Mouse (Mus musculus) c-Kit-positive CD71-positive TER-119-negative erythroid progenitor cells, embryonic 14.5 days (primary cell): Measurements from ENCODE around the gene Megf11.

Experiments
- DNase-seq: peaks from one replicate; pipeline ENCODE4 v3.0.0-alpha.2; 2013; ENCODE audit warnings: low read depth

The Megf11 gene

DNA sequence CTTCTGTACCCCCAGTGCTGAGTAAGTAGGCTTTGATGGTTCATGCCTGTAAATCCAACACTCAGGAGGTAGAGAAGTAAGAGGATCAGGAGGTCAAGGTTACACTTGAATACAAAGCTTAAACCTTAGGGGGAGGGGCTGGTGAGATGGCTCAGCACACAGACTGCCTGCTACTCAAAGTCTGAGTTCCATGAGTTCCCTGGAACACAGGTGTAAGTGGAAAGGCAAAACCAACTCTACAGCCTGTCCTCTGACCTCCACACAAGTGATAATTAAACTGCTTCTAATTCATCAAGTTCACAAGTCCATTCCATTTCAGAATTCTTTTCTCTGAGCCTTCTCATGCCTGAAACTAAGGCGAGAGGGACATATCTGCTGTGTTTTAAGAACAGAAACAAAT, 265.8 kb downstream of the Megf11 start:
- no peak for DNase-seq

- no peak for DNase-seq
These were observed 266.3 kb downstream of the Megf11 start for GRCm38 (mm10) chr9:64651689-64652088.

GRCm38 (mm10) chr9:64652138-64652537, 266.7 kb downstream of the Megf11 start:
- DNase-seq = no peak

GRCm38 (mm10) chr9:64652841-64653361, 267.5 kb downstream of the Megf11 start:
- no peak for DNase-seq

DNA sequence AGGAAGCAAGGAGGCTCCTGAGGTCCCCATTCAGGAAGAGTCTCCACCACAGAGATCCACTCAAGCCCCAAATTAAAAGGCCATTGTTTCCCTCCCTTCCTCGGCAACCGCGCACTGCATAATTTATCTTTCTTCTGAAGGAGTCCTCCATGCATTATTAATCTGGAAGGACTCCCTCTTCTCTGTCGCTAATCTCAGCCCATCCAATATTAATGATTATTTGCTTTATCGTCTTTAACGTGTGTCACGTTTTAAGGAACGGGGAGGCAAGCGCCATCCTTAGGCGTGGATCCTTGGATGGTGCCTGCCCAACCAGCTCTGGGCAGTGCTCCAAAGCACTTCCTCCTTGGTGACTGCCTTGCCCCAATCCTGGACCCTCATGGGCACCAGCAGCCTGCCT, 269.3 kb downstream of the Megf11 start:
- DNase-seq = no peak

DNA sequence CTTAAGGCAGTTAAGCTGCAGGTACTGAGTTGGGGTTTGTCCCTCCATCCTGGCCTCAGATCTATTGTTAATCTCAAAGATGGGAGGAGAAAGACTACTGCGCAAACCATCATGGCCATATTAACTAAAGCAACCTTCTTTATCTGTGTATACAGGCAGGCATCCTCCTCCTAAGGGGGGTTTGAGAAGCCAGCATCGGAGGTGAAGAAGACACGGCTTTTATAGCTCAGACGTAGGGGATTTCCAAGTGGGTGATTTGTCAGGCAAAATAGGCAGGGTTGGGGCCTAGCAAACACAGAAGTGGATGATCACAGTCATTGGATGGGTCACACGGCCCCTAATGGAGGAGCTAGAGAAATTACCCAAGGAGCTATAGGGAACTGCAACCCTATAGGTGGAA, 271.2 kb downstream of the Megf11 start:
- DNase-seq = no peak

GRCm38 (mm10) chr9:64660222-64660621, 274.8 kb downstream of the Megf11 start:
- no peak for DNase-seq

- no peak for DNase-seq
These were observed 279.2 kb downstream of the Megf11 start for GRCm38 (mm10) chr9:64664612-64665011.

- DNase-seq = peak; percentile 40
These were observed 281.1 kb downstream of the Megf11 start for GRCm38 (mm10) chr9:64666549-64666948.

DNA sequence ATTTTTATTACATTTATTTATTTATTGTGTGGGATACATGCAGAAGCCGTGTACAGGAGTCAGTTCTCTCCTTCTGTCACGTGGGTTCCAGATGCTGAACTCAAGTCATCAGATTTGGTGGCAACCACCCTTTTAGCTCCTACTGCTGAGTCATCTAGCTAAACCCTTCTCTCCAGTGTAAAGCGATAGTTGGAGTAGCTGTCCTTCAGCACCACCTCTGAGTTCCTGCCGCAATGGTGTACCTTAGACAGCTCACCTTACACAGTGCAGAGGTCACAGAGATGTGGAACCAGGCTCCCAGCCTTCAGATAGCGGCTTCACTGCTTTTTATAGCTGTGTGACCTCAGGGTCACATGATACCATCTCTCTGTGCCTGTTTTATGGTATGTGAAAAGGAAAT, 282.1 kb downstream of the Megf11 start:
- peak; percentile 68 for DNase-seq

GRCm38 (mm10) chr9:64668001-64668400, 282.6 kb downstream of the Megf11 start:
- no peak for DNase-seq

- peak; percentile 42 for DNase-seq
These were observed 286.2 kb downstream of the Megf11 start for GRCm38 (mm10) chr9:64671341-64672319.

GRCm38 (mm10) chr9:64687122-64688014, 301.9 kb downstream of the Megf11 start:
- no peak for DNase-seq

DNA sequence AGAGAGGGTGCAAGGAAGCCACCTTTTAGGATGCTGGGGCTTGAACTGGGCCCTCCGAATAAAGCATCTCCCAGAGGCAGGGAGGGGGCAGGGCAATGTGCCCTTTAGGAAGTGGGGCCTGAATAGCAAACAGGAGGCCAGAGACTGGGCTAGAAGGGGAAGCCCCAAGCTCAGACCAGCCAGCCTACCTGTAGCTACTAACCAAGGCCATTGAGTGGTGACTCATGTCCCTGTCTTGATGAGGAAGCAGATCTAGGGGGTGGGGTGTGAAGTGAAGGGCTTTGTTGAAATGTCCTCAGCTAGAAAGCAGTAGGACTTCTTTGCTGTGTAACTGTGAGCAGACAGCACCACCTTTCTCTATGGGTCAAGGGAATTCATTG, 302.6 kb downstream of the Megf11 start:
- no peak for DNase-seq

- no peak for DNase-seq
These were observed 305.3 kb downstream of the Megf11 start for GRCm38 (mm10) chr9:64690771-64691170.

DNA sequence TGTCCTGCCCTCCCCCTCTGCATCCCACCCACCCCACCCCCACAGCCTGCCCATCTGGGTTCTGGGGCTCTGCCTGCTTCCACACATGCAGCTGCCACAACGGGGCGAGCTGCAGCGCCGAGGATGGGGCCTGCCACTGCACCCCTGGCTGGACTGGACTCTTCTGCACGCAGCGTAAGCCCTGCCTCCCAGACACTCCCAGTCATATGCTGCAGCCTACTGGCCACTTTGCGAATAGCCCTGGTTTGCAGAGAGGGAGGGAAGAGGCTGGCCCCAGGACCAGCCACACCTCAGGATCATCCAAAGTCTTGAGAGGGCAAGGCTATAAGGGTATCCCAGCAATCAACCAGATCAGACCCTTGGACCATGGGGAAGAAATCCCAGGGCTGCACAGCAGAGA, 305.8 kb downstream of the Megf11 start:
- no peak for DNase-seq

GRCm38 (mm10) chr9:64693094-64693493, 307.7 kb downstream of the Megf11 start:
- DNase-seq = no peak

DNA sequence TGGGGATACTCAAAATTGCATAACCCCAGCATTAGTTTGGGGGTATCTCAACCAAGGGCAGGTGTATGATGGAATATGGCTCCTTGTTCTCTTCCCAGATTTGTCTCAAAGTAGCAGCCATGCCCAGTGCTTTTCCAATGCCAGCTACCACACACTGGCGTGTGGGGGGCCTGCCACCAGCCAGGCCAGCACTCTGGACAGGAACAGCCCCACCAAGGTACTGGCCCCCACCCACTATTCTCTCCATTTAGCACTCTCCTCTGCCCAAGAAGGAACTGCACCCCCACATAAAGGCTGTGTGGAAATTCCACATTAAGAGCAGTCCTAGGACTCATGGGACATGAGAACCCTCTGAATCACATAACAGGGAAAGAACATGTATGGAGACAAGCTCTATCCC, 309.8 kb downstream of the Megf11 start:
- DNase-seq = no peak

GRCm38 (mm10) chr9:64696404-64696803, 311.0 kb downstream of the Megf11 start:
- no peak for DNase-seq

- DNase-seq = no peak
These were observed 311.6 kb downstream of the Megf11 start for GRCm38 (mm10) chr9:64697006-64697405.

- no peak for DNase-seq
These were observed 312.3 kb downstream of the Megf11 start for GRCm38 (mm10) chr9:64697677-64698076.

GRCm38 (mm10) chr9:64698586-64698985, 313.2 kb downstream of the Megf11 start:
- DNase-seq = no peak
